Mouse (Mus musculus) heart, embryonic 14.5 days (tissue): ENCODE results near the gene Dvl2. TPM values are rescaled to one million over a fixed set of nuclear protein-coding genes. Genes with fewer than 3 reads are reported as not detected.
A peak's percentile ranks its signal among the peaks of the same experiment; 100 is the strongest.

Experiments used
- ATAC-seq: fragments of 200-750 bp; cut with Nextera tagmentation; 2 replicates; pipeline ENCODE4 v1.8.0; 2017; ENCODE audit warnings: low read depth, moderate TSS enrichment; ENCODE audit not compliant: insufficient number of reproducible peaks, insufficient read depth, low FRiP score
- H3K27ac ChIP-seq, 2 experiments: fragments of 200-500 bp in 1 of 2; fragments of 300-500 bp in 1 of 2; sonication (generic) in 1 of 2; replicated peaks in 1 of 2; 2 replicates each; pipeline ENCODE4 v1.5.1; 2012 to 2014; ENCODE audit warnings: low read depth in 2 of 2, low read length in 2 of 2, control low read depth in 1 of 2, mild to moderate bottlenecking in 1 of 2, mixed read lengths in 1 of 2; ENCODE audit not compliant: control insufficient read depth in 1 of 2, insufficient read depth in 1 of 2
- H3K27me3 ChIP-seq: fragments of 300-500 bp; sonication (generic); 2 replicates; pipeline ENCODE4 v1.6.1; 2014; ENCODE audit warnings: mild to moderate bottlenecking, low read length, control low read depth; ENCODE audit not compliant: control insufficient read depth, insufficient read depth
- H3K36me3 ChIP-seq: fragments of 300-500 bp; sonication (generic); 2 replicates; pipeline ENCODE4 v1.6.1; 2014; ENCODE audit warnings: mild to moderate bottlenecking, control low read depth, low read length, mixed read lengths; ENCODE audit not compliant: control insufficient read depth, insufficient read depth
- H3K4me1 ChIP-seq, 2 experiments: fragments of 200-500 bp in 1 of 2; fragments of 300-500 bp in 1 of 2; sonication (generic) in 1 of 2; 2 replicates each; pipeline ENCODE4 v1.6.1; 2012 to 2014; ENCODE audit warnings: low read length in 2 of 2, control low read depth in 1 of 2, mixed read lengths in 1 of 2; ENCODE audit not compliant: control insufficient read depth in 2 of 2, insufficient read depth in 2 of 2
- H3K4me2 ChIP-seq: fragments of 300-500 bp; sonication (generic); 2 replicates; pipeline ENCODE4 v1.6.1; 2014; ENCODE audit warnings: mild to moderate bottlenecking, low read length
- H3K4me3 ChIP-seq, 2 experiments: fragments of 200-500 bp in 1 of 2; fragments of 300-500 bp in 1 of 2; sonication (generic) in 1 of 2; 2 replicates each; pipeline ENCODE4 v1.5.1; 2012 to 2014; ENCODE audit warnings: low read length in 2 of 2, mild to moderate bottlenecking in 2 of 2, control low read depth in 1 of 2, low read depth in 1 of 2, moderate library complexity in 1 of 2; ENCODE audit not compliant: control insufficient read depth in 1 of 2, insufficient read depth in 1 of 2
- H3K9ac ChIP-seq: fragments of 300-500 bp; sonication (generic); 2 replicates; pipeline ENCODE4 v1.6.1; 2014; ENCODE audit warnings: mild to moderate bottlenecking, low read length
- H3K9me3 ChIP-seq: fragments of 300-500 bp; sonication (generic); 2 replicates; pipeline ENCODE4 v1.6.1; 2016; ENCODE audit warnings: low read length, control low read depth; ENCODE audit not compliant: control insufficient read depth
- WGBS: fragments of 180-500 bp; shearing (Covaris S2); extraction: QIAGEN DNeasy Blood & Tissue Kit; methylation state at CpG from one replicate; pipeline ENCODE4 v1.1.7; 2014; 5-methylcytosine and 5-hydroxymethylcytosine counted together
- microRNA counts: library from miRNA; unstranded; fragments of <30 nt; microRNA quantifications from one replicate; lab custom pipeline; 2016
- microRNA-seq: library from miRNA; unstranded; fragments of <30 nt; microRNA quantifications from one replicate; pipeline ENCODE4, GENCODE M21; 2016
- polyA plus RNA-seq: library from polyadenylated mRNA; unstranded; fragments of >200 nt; fragmentation: Nextera tagmentation; extraction: Ambion mirVana; gene quantifications from 2 replicates; pipeline ENCODE4 v1.2.1, GENCODE M21; 2014

The Dvl2 gene
- polyA plus RNA-seq, 1 experiment from 2014 or later: 16.6 TPM

GRCm38 (mm10) chr11:70055618-70056214, 55.3 kb downstream of the Dvl2 start:
- peak overlapping the region; percentile 42; the same call in 1 of the 2 replicates for H3K4me2 ChIP-seq
- 26% methylated on average over 18 of the region's 18 CpGs for WGBS
- H3K36me3 ChIP-seq: no peaks in the 10 kb centered on the region
- peaks cover 7% of the 10 kb centered on the region; the same call in 1 of the 2 replicates for H3K27me3 ChIP-seq
- ATAC-seq: no peak
- no peaks in the 10 kb centered on the region for H3K9me3 ChIP-seq
- H3K4me3 ChIP-seq: no peak overlapping the region
- H3K9ac ChIP-seq: no peak overlapping the region
- no peak overlapping the region for H3K27ac ChIP-seq
- peaks cover 0 to 4% of the 10 kb centered on the region in 2 experiments; a peak in 2 of 4 replicates for H3K4me1 ChIP-seq

GRCm38 (mm10) chr11:70057805-70058204, 57.4 kb downstream of the Dvl2 start:
- WGBS: 83% methylated on average over 9 of the region's 9 CpGs
- no peak for ATAC-seq
- Histone ChIP-seq H3K36me3 (no peaks in the 10 kb centered on the region), H3K27me3 (peaks cover 7% of the 10 kb centered on the region; the same call in 1 of the 2 replicates), H3K4me2 (no peak overlapping the region), H3K4me3 (no peak overlapping the region), H3K9ac (no peak overlapping the region), H3K27ac (no peak overlapping the region), H3K4me1 (peaks cover 0 to 4% of the 10 kb centered on the region in 2 experiments; a peak in 2 of 4 replicates), H3K9me3 (peaks cover 3% of the 10 kb centered on the region; the same call in 1 of the 2 replicates)

- no peak for ATAC-seq
- no peak overlapping the region for H3K4me3 ChIP-seq
- peaks cover 7% of the 10 kb centered on the region; the same call in 1 of the 2 replicates for H3K9me3 ChIP-seq
- H3K27ac ChIP-seq: no peak overlapping the region
- H3K4me2 ChIP-seq: no peak overlapping the region
- WGBS: 24% methylated on average over 6 of the region's 6 CpGs
- H3K4me1 ChIP-seq: peaks cover 0 to 4% of the 10 kb centered on the region in 2 experiments; a peak in 2 of 4 replicates
- no peak overlapping the region for H3K9ac ChIP-seq
- H3K36me3 ChIP-seq: no peaks in the 10 kb centered on the region
- peaks cover 3% of the 10 kb centered on the region; the same call in 1 of the 2 replicates for H3K27me3 ChIP-seq
Measured at GRCm38 (mm10) chr11:70059930-70060329, 59.5 kb downstream of the Dvl2 start.

MicroRNA genes within 50 kb of the gene (microRNA counts, 519-probe panel; counts per million panel counts)
- microRNA mmu-miR-324-3p (lab: Ali Mortazavi, UCI) (322 counts per million, percentile 70 among the panel's probes with 10 or more counts), microRNA mmu-miR-324-5p (lab: Ali Mortazavi, UCI) (5,396 counts per million, percentile 84 among the panel's probes with 10 or more counts)

Small RNAs within 50 kb of the gene (microRNA-seq; reads per million reads assigned to microRNA genes)
- not detected for gene Gm44349
- 3,716 reads per million, percentile 89 among the genes with 10 or more reads in this experiment for gene Mir324

Other genes starting within 250 kb of the Dvl2 start
- gene Polr2a, start 242.0 kb upstream of the Dvl2 start, polyA plus RNA-seq: 19.9 and 20.1 TPM in 2 replicates
- 0.13 TPM in 1 of 2 replicates, not detected in the other for gene Slc35g3, start 238.6 kb upstream of the Dvl2 start, polyA plus RNA-seq
- 3.7 TPM in 2 replicates for gene Zbtb4, start 234.7 kb upstream of the Dvl2 start, polyA plus RNA-seq
- gene Chrnb1, start 204.7 kb upstream of the Dvl2 start, polyA plus RNA-seq: 5.5 and 5.8 TPM in 2 replicates
- gene Fgf11, start 198.7 kb upstream of the Dvl2 start, polyA plus RNA-seq: 2.0 and 2.1 TPM in 2 replicates
- 1.7 and 1.8 TPM in 2 replicates for gene Tmem102, start 195.0 kb upstream of the Dvl2 start, polyA plus RNA-seq
- not detected in 2 replicates for gene Gm39566, start 185.3 kb upstream of the Dvl2 start, polyA plus RNA-seq
- gene Spem2, start 182.1 kb upstream of the Dvl2 start, polyA plus RNA-seq: not detected in 2 replicates
- gene Spem1, start 178.4 kb upstream of the Dvl2 start, polyA plus RNA-seq: not detected in 2 replicates
- 2.4 and 2.6 TPM in 2 replicates for gene Nlgn2, start 162.8 kb upstream of the Dvl2 start, polyA plus RNA-seq
- gene Tmem256, start 162.1 kb upstream of the Dvl2 start, polyA plus RNA-seq: 340 and 379 TPM in 2 replicates
- 66.5 and 75.8 TPM in 2 replicates for gene Plscr3, start 154.2 kb upstream of the Dvl2 start, polyA plus RNA-seq
- 0.15 TPM in 1 of 2 replicates, not detected in the other for gene Tnk1, start 141.9 kb upstream of the Dvl2 start, polyA plus RNA-seq
- gene Tmem95, start 122.6 kb upstream of the Dvl2 start, polyA plus RNA-seq: not detected in 2 replicates
- gene Kctd11, start 119.2 kb upstream of the Dvl2 start, polyA plus RNA-seq: 2.6 and 2.8 TPM in 2 replicates
- gene Acap1, start 105.1 kb upstream of the Dvl2 start, polyA plus RNA-seq: 3.6 and 3.8 TPM in 2 replicates
- 4.5 and 5.1 TPM in 2 replicates for gene 2810408A11Rik, start 99.6 kb upstream of the Dvl2 start, polyA plus RNA-seq
- gene Neurl4, start 99.5 kb upstream of the Dvl2 start, polyA plus RNA-seq: 7.5 and 11.1 TPM in 2 replicates
- gene Gps2, start 86.7 kb upstream of the Dvl2 start, polyA plus RNA-seq: 45.2 and 46.8 TPM in 2 replicates
- 1,047 and 1,081 TPM in 2 replicates for gene Eif5a, start 78.6 kb upstream of the Dvl2 start, polyA plus RNA-seq
- gene Ybx2, start 64.8 kb upstream of the Dvl2 start, polyA plus RNA-seq: 6.6 and 7.3 TPM in 2 replicates
- 27.6 and 28.5 TPM in 2 replicates for gene Slc2a4, start 52.4 kb upstream of the Dvl2 start, polyA plus RNA-seq
- gene Cldn7, start 35.8 kb upstream of the Dvl2 start, polyA plus RNA-seq: 1.2 and 2.4 TPM in 2 replicates
- 22.3 and 26.0 TPM in 2 replicates for gene Ctdnep1, start 19.4 kb upstream of the Dvl2 start, polyA plus RNA-seq
- 107 and 114 TPM in 2 replicates for gene Elp5, start 18.1 kb upstream of the Dvl2 start, polyA plus RNA-seq
- 454 and 540 TPM in 2 replicates for gene Gabarap, start 9.5 kb upstream of the Dvl2 start, polyA plus RNA-seq
- gene Phf23, start 4.8 kb upstream of the Dvl2 start, polyA plus RNA-seq: 22.2 and 27.5 TPM in 2 replicates
- gene Acadvl, start 14.8 kb downstream of the Dvl2 start, polyA plus RNA-seq: 185 and 198 TPM in 2 replicates
- 3.4 and 6.0 TPM in 2 replicates for gene Dlg4, start 16.3 kb downstream of the Dvl2 start, polyA plus RNA-seq
- gene Asgr1, start 53.5 kb downstream of the Dvl2 start, polyA plus RNA-seq: not detected in 2 replicates
- not detected in 2 replicates for gene Asgr2, start 92.0 kb downstream of the Dvl2 start, polyA plus RNA-seq
- gene Mgl2, start 129.7 kb downstream of the Dvl2 start, polyA plus RNA-seq: 0.16 and 0.20 TPM in 2 replicates
- gene Clec10a, start 155.6 kb downstream of the Dvl2 start, polyA plus RNA-seq: 0.36 TPM in 2 replicates
- 0.16 and 0.18 TPM in 2 replicates for gene Slc16a11, start 212.2 kb downstream of the Dvl2 start, polyA plus RNA-seq
- gene Slc16a13, start 220.5 kb downstream of the Dvl2 start, polyA plus RNA-seq: 4.9 and 6.4 TPM in 2 replicates
- gene Bcl6b, start 229.2 kb downstream of the Dvl2 start, polyA plus RNA-seq: 18.7 and 22.4 TPM in 2 replicates
- 139 and 143 TPM in 2 replicates for gene 0610010K14Rik, start 237.3 kb downstream of the Dvl2 start, polyA plus RNA-seq
- gene Gm21988, start 239.2 kb downstream of the Dvl2 start, polyA plus RNA-seq: 10.1 and 12.2 TPM in 2 replicates
- gene Rnasek, start 239.2 kb downstream of the Dvl2 start, polyA plus RNA-seq: 219 and 240 TPM in 2 replicates